8 mouse cellular contexts compared by ENCODE assay signal in the genomic region with DNA sequence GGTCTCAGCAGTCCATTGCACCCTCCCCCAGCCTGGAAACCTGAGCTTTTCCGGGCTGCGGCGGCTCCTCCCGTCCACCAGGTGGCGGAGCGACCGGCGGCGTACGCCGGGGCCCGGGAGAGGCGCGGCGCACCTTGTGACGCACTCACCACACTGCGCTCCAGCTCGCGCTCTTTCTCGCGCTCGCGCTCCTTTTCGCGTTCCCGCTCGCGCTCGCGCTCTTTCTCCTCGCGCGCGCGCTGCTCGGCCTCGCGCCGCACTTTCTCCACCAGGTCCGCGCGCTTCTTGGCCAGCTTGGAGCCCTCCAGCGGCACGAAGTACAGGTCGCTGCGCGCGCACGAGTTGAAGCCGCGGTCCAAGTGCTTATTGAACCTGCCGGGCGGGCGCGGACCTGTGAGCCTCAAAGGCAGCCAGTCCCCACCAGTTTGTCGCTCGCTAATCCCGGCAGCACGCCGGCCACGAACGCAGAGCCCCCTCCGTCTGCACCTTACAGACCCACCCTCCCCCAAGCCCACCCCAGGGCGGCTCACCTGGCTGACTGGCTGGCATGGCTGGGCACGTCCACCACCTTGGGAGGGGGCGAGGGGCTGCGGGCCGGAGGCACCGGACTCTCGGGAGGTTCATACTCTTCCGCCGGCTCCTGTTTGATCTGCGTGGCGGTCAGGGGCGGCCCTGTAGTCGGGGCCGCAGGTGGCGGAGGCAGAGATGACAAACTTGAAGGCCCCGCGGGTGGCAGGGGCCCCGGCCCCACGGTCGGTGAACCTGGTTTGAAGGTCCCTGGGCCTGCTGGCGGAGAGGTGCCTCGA. TPM values are rescaled to one million over a fixed set of nuclear protein-coding genes. Genes with fewer than 3 reads are reported as not detected.
DNase-seq lines count a peak whose midpoint lies in the region; ATAC-seq lines count a peak whose summit lies in the region.

No protein-coding gene starts in this region.

- H3K4me1 ChIP-seq in intestine, embryonic 14.5 days (replicated peaks; ENCODE audit: control insufficient read depth, insufficient read depth, low read length), result peaks cover 17% of the 10 kb centered on the region

- H3K9me3 ChIP-seq in intestine, embryonic 14.5 days (ENCODE audit: control insufficient read depth, low read length), result no peaks in the 10 kb centered on the region

- H3K27ac ChIP-seq in intestine, embryonic 14.5 days (ENCODE audit: low read depth), result peak overlapping the region; percentile 84

- WGBS in intestine, embryonic 14.5 days, result 1% methylated on average over 85 of the region's 85 CpGs

- peak overlapping the region; percentile 94 for H3K4me2 ChIP-seq in intestine, embryonic 14.5 days (ENCODE audit: low read length)

- H3K4me3 ChIP-seq in intestine, embryonic 14.5 days (ENCODE audit: low read depth, low read length), result peak overlapping the region; percentile 46

- ATAC-seq in intestine, embryonic 14.5 days (replicated peaks; ENCODE audit: low FRiP score, low TSS enrichment, low read depth), result peak; percentile 82
- peak; percentile 55 for ATAC-seq in megakaryocyte-erythroid progenitor cell, adult 5-6 weeks (replicated peaks; ENCODE audit: low FRiP score, low TSS enrichment, poor library complexity, severe bottlenecking)

- DNase-seq in adrenal gland, adult 2 months, result peak; percentile 96
- DNase-seq in embryo, embryonic 11 days, result peak; percentile 99
- DNase-seq in gastrocnemius, postnatal 25 days, result peak; percentile 94
- DNase-seq in intestine, embryonic 14.5 days (ENCODE audit: low spot score), result peak; percentile 94
- DNase-seq in left cerebral cortex, postnatal 14 days (ENCODE audit: low spot score in 2 of 2), result peak; percentile 96 to 97
- peak; percentile 95 for DNase-seq in right cerebral cortex, postnatal 14 days
- DNase-seq in urinary bladder, postnatal 25 days (ENCODE audit: low spot score), result peak; percentile 88

- intact Hi-C loops in left cerebral cortex, postnatal 14 days (cut with DNase I), result no loop called here

- peaks cover 55% of the 10 kb centered on the region for H3K36me3 ChIP-seq in intestine, embryonic 14.5 days (ENCODE audit: control insufficient read depth, insufficient read depth, low read length)

- H3K27me3 ChIP-seq in intestine, embryonic 14.5 days (replicated peaks; ENCODE audit: control insufficient read depth, insufficient read depth, low read length), result no peaks in the 10 kb centered on the region

- H3K9ac ChIP-seq in intestine, embryonic 14.5 days (ENCODE audit: low read length), result peak overlapping the region; percentile 68

RNA-seq across cellular contexts. Expression of a gene that starts 4.5 kb away (rescaled TPM):
- total RNA-seq in adrenal gland, adult 2 months (2021), result 100 to 1,000 TPM; 357 to 360 TPM
- polyA plus RNA-seq in adrenal gland, adult 2 months (2012; rRNA removed), result 233 and 246 TPM in 2 replicates
- total RNA-seq in gastrocnemius, postnatal 25 days (2021), result 100 to 1,000 TPM; 163 to 167 TPM
- 440 and 466 TPM in 2 replicates for polyA plus RNA-seq in intestine, embryonic 14.5 days (2014; fragmentation: Nextera tagmentation; extraction: Ambion mirVana)
- 100 to 1,000 TPM; 294 to 301 TPM for total RNA-seq in left cerebral cortex, postnatal 14 days (2021)
- 110 and 141 TPM in 2 replicates for total RNA-seq in megakaryocyte-erythroid progenitor cell, adult 5-6 weeks (2014; fragmentation: Nextera tagmentation)
- total RNA-seq in megakaryocyte-erythroid progenitor cell, adult 5-6 weeks (2017), result 66.5 and 83.5 TPM in 2 replicates

RNA-seq across cellular contexts. Expression of a gene that starts 7.2 kb away (rescaled TPM):
- total RNA-seq in adrenal gland, adult 2 months (2021), result 10 to 100 TPM in 1 of 2 experiments, 1 to 10 TPM in 1; 6.5 to 11.2 TPM
- polyA plus RNA-seq in adrenal gland, adult 2 months (2012; rRNA removed), result 6.1 and 6.8 TPM in 2 replicates
- total RNA-seq in gastrocnemius, postnatal 25 days (2021), result 1 to 10 TPM; 1.5 to 2.2 TPM
- polyA plus RNA-seq in intestine, embryonic 14.5 days (2014; fragmentation: Nextera tagmentation; extraction: Ambion mirVana), result 11.7 and 14.1 TPM in 2 replicates
- total RNA-seq in left cerebral cortex, postnatal 14 days (2021), result 1 to 10 TPM; 3.6 to 4.0 TPM
- total RNA-seq in megakaryocyte-erythroid progenitor cell, adult 5-6 weeks (2014; fragmentation: Nextera tagmentation), result 65.4 and 76.0 TPM in 2 replicates
- 189 and 237 TPM in 2 replicates for total RNA-seq in megakaryocyte-erythroid progenitor cell, adult 5-6 weeks (2017)

RNA-seq across cellular contexts. Expression of a gene that starts 10.1 kb away (rescaled TPM):
- total RNA-seq in adrenal gland, adult 2 months (2021), result not detected
- not detected in 2 replicates for polyA plus RNA-seq in adrenal gland, adult 2 months (2012; rRNA removed)
- 1 to 10 TPM in 1 of 2 experiments, not detected in 1; 2.2 TPM for total RNA-seq in gastrocnemius, postnatal 25 days (2021)
- polyA plus RNA-seq in intestine, embryonic 14.5 days (2014; fragmentation: Nextera tagmentation; extraction: Ambion mirVana), result not detected in 2 replicates
- not detected for total RNA-seq in left cerebral cortex, postnatal 14 days (2021)
- not detected in 2 replicates for total RNA-seq in megakaryocyte-erythroid progenitor cell, adult 5-6 weeks (2014; fragmentation: Nextera tagmentation)
- total RNA-seq in megakaryocyte-erythroid progenitor cell, adult 5-6 weeks (2017), result not detected in 2 replicates

RNA-seq across cellular contexts. Expression of a gene that starts 10.6 kb away (rescaled TPM):
- 10 to 100 TPM; 76.8 to 86.3 TPM for total RNA-seq in adrenal gland, adult 2 months (2021)
- polyA plus RNA-seq in adrenal gland, adult 2 months (2012; rRNA removed), result 73.3 and 110 TPM in 2 replicates
- 10 to 100 TPM; 31.8 to 32.4 TPM for total RNA-seq in gastrocnemius, postnatal 25 days (2021)
- 12.1 TPM in 2 replicates for polyA plus RNA-seq in intestine, embryonic 14.5 days (2014; fragmentation: Nextera tagmentation; extraction: Ambion mirVana)
- total RNA-seq in left cerebral cortex, postnatal 14 days (2021), result 100 to 1,000 TPM; 147 to 166 TPM
- 12.9 and 14.4 TPM in 2 replicates for total RNA-seq in megakaryocyte-erythroid progenitor cell, adult 5-6 weeks (2014; fragmentation: Nextera tagmentation)
- 1.5 and 1.9 TPM in 2 replicates for total RNA-seq in megakaryocyte-erythroid progenitor cell, adult 5-6 weeks (2017)

RNA-seq across cellular contexts. Expression of a gene that starts 23.8 kb away (rescaled TPM):
- total RNA-seq in adrenal gland, adult 2 months (2021), result 10 to 100 TPM; 12.4 to 35.9 TPM
- polyA plus RNA-seq in adrenal gland, adult 2 months (2012; rRNA removed), result 8.3 and 16.5 TPM in 2 replicates
- total RNA-seq in gastrocnemius, postnatal 25 days (2021), result 1 to 10 TPM; 2.1 to 3.0 TPM
- polyA plus RNA-seq in intestine, embryonic 14.5 days (2014; fragmentation: Nextera tagmentation; extraction: Ambion mirVana), result 7.6 and 8.0 TPM in 2 replicates
- 100 to 1,000 TPM; 719 to 758 TPM for total RNA-seq in left cerebral cortex, postnatal 14 days (2021)
- 0.74 TPM in 1 of 2 replicates, not detected in the other for total RNA-seq in megakaryocyte-erythroid progenitor cell, adult 5-6 weeks (2014; fragmentation: Nextera tagmentation)
- total RNA-seq in megakaryocyte-erythroid progenitor cell, adult 5-6 weeks (2017), result not detected in 2 replicates

Comparison
In these comparisons a context has a peak if more than half of its experiments do, and no peak if none do; other contexts are left out.
1. Peak in every context shown above with its lines: DNase-seq, ATAC-seq, H3K4me3 ChIP-seq and H3K27ac ChIP-seq.
2. RNA of a gene that starts 7.2 kb away (total RNA-seq): 65.4 to 237 TPM in megakaryocyte-erythroid progenitor cell, adult 5-6 weeks; 6.5 to 11.2 TPM in adrenal gland, adult 2 months, 3.6 to 4.0 TPM in left cerebral cortex, postnatal 14 days and 1.5 to 2.2 TPM in gastrocnemius, postnatal 25 days; every median in the first group is over 4 times any median in the second.